Mouse (Mus musculus) stomach, postnatal 0 days (tissue): ENCODE measurements around the gene Fgf11. TPM values are rescaled to one million over a fixed set of nuclear protein-coding genes. Genes with fewer than 3 reads are reported as not detected.

Experiments used
- ATAC-seq: fragments of 200-750 bp; cut with Nextera tagmentation; 2 replicates; pipeline ENCODE4 v1.8.0; 2017; ENCODE audit not compliant: low FRiP score, low TSS enrichment
- DNase-seq: peaks from one replicate; pipeline ENCODE4 v3.0.0-alpha.2; 2016; ENCODE audit warnings: low spot score
- H3K27ac ChIP-seq: fragments of 300-500 bp; sonication (generic); replicated peaks from 2 replicates; pipeline ENCODE4 v1.5.1; 2014; ENCODE audit warnings: mild to moderate bottlenecking, control low read depth
- H3K27me3 ChIP-seq: fragments of 300-500 bp; sonication (generic); 2 replicates; pipeline ENCODE4 v1.6.1; 2014; ENCODE audit warnings: low read length; ENCODE audit not compliant: control insufficient read depth, insufficient read depth
- H3K36me3 ChIP-seq: fragments of 300-500 bp; sonication (generic); 2 replicates; pipeline ENCODE4 v1.6.1; 2014; ENCODE audit warnings: low read length, mixed read lengths; ENCODE audit not compliant: control insufficient read depth, insufficient read depth
- H3K4me1 ChIP-seq: fragments of 300-500 bp; sonication (generic); replicated peaks from 2 replicates; pipeline ENCODE4 v1.6.1; 2014; ENCODE audit warnings: antibody characterized with exemption; ENCODE audit not compliant: control insufficient read depth, insufficient read depth
- H3K4me2 ChIP-seq: fragments of 300-500 bp; sonication (generic); replicated peaks from 2 replicates; pipeline ENCODE4 v1.6.1; 2014; ENCODE audit warnings: low read depth, mild to moderate bottlenecking, control low read depth, moderate library complexity
- H3K4me3 ChIP-seq: fragments of 300-500 bp; sonication (generic); 2 replicates; pipeline ENCODE4 v1.5.1; 2014; ENCODE audit warnings: low read depth, low read length, control low read depth
- H3K9ac ChIP-seq: fragments of 300-500 bp; sonication (generic); 2 replicates; pipeline ENCODE4 v1.6.1; 2014; ENCODE audit warnings: mild to moderate bottlenecking, low read length, control low read depth, mixed read lengths
- H3K9me3 ChIP-seq: fragments of 300-500 bp; sonication (generic); 2 replicates; pipeline ENCODE4 v1.6.1; 2016; ENCODE audit warnings: low read length; ENCODE audit not compliant: control insufficient read depth
- CTCF ChIP-seq: IDR thresholded peaks from 2 replicates; pipeline ENCODE4 v1.5.1; 2016; ENCODE audit warnings: antibody characterized with exemption, low read depth, mild to moderate bottlenecking, moderate library complexity
- EP300 ChIP-seq: optimal IDR thresholded peaks from 2 replicates; pipeline ENCODE3; 2016; ENCODE audit warnings: antibody characterized with exemption
- WGBS: fragments of 180-500 bp; shearing (Covaris S2); extraction: QIAGEN DNeasy Blood & Tissue Kit; methylation state at CpG from one replicate; pipeline ENCODE4 v1.1.7; 2014; 5-methylcytosine and 5-hydroxymethylcytosine counted together
- polyA plus RNA-seq: library from polyadenylated mRNA; unstranded; fragments of >200 nt; fragmentation: Nextera tagmentation; extraction: Ambion mirVana; gene quantifications from 2 replicates; pipeline ENCODE4 v1.2.1, GENCODE M21; 2015

The Fgf11 gene
- 0.67 and 0.90 TPM in 2 replicates for polyA plus RNA-seq

DNA sequence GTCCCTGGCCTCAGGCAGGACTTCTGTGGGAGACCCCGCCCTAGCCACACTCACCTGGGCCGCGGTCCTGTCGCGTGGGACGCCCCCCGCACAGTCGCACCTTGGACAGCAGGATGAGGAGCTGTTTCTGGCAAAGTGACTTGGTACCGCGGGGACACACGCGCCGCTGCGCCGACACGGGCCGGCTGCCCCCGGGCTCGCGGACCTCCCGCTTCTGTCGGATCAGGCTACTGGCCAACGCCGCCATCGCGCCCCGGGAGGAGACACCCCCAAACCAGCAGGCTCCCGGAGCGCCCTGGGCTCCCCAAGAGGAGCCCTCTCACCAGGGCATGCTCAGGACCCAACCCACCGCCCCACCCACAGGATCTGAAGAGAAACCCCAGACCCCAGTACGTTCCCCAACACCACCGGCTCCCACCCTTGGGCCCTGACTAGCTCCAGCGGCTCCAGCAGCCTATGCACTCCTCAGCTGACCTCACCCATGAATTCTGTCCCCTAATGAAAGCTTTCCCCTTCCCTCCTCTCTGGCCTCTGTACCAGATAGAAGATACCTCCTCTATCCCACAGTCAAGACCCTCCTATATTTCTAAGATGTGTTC, at the start of gene Fgf11:
Fgf11 (minus strand) TSS at position 479 of the 599 bp plus-strand sequence.
- Histone ChIP-seq H3K27ac (peak within 1 kb of the TSS; percentile 9; the same call in 1 of the 2 replicates), H3K27me3 (no peaks in the 10 kb centered on the region), H3K9me3 (no peaks in the 10 kb centered on the region), H3K9ac (peak within 1 kb of the TSS; percentile 67), H3K4me1 (peaks cover 4% of the 10 kb centered on the region), H3K4me3 (peak within 1 kb of the TSS; percentile 55), H3K36me3 (no peaks in the 10 kb centered on the region), H3K4me2 (peak within 1 kb of the TSS; percentile 73)
- TF ChIP-seq EP300 (no peak), CTCF (no peak)
- DNase-seq (peak; percentile 41), ATAC-seq (no peak)
- WGBS: 1% methylated on average over 29 of the region's 33 CpGs

DNA sequence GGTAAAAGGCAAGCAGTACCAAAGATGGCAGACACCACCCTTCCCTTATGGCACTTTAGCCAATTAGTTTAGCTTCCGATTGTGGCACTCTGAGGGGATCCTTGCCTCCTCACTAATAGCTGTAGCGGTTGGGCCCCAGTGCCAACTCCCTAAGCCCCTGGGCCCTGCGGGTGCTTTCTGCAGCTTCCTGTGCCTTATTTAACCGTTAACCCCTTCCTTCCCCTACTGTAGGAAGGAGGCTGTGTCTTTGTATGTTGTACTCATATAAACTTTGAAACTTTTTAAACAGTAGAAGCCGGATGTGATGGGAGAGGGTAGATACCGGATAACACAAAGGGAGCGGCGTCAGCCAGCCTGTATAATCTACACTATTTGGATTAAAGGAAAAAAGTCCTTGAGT, 49.1 kb upstream of the Fgf11 start:
- H3K4me2 ChIP-seq: no peak overlapping the region
- peaks cover 25% of the 10 kb centered on the region for H3K36me3 ChIP-seq
- TF ChIP-seq EP300 (no peak), CTCF (no peak)
- no peak for ATAC-seq
- no peak overlapping the region for H3K4me3 ChIP-seq
- H3K9me3 ChIP-seq: no peaks in the 10 kb centered on the region
- H3K4me1 ChIP-seq: no peaks in the 10 kb centered on the region; the same call in 1 of the 2 replicates
- DNase-seq: no peak
- H3K9ac ChIP-seq: no peak overlapping the region
- H3K27ac ChIP-seq: no peak overlapping the region
- WGBS: 66% methylated on average over 8 of the region's 8 CpGs
- no peaks in the 10 kb centered on the region for H3K27me3 ChIP-seq

DNA sequence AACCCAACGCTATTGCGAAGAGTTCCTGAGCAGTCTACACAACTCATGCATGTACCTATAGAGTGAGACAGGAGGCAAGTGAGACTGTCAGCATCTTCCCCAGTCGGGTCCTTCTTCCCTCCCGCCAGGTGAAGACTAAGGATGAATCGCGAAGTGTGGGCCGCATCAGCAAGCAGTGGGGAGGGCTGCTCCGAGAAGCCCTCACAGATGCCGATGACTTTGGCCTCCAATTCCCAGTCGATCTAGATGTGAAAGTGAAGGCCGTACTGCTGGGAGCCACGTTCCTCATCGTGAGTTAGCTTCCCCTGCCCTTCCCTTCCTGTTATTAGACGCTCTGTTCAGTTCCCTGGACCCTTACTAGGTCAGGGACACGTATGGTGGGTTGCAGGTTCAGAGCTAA, 48.2 kb upstream of the Fgf11 start:
- 89% methylated on average over 15 of the region's 15 CpGs for WGBS
- TF ChIP-seq CTCF (no peak), EP300 (no peak)
- no peak overlapping the region for H3K4me2 ChIP-seq
- ATAC-seq (no peak), DNase-seq (no peak)
- no peaks in the 10 kb centered on the region for H3K9me3 ChIP-seq
- H3K27me3 ChIP-seq: no peaks in the 10 kb centered on the region
- H3K4me1 ChIP-seq: no peaks in the 10 kb centered on the region; the same call in none of the 2 replicates
- no peak overlapping the region for H3K27ac ChIP-seq
- H3K9ac ChIP-seq: no peak overlapping the region
- peaks cover 25% of the 10 kb centered on the region for H3K36me3 ChIP-seq
- H3K4me3 ChIP-seq: no peak overlapping the region

DNA sequence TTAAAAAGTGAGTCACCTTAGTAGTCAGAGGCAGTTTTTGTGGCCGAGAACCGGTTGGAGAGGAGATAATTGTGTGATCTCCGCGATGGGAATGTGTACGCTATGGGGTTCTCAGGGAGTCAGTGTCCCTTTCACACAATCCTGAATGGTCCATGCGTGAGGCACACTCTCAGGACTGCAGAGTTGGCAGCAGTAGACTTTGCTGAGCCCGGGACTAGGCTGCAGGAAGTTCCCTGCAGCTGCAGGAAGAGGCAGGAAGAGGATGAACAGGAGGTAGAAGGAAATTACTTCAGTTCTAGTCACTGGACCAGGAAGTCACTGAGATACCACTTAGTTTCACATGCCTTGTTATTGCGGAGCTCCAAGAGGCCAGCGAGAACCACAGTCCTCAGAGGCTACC, 47.5 kb upstream of the Fgf11 start:
- no peak overlapping the region for H3K27ac ChIP-seq
- H3K9ac ChIP-seq: no peak overlapping the region
- 76% methylated on average over 9 of the region's 9 CpGs for WGBS
- no peak overlapping the region for H3K4me2 ChIP-seq
- H3K4me3 ChIP-seq: no peak overlapping the region
- peaks cover 25% of the 10 kb centered on the region for H3K36me3 ChIP-seq
- no peaks in the 10 kb centered on the region for H3K9me3 ChIP-seq
- DNase-seq (no peak), ATAC-seq (no peak)
- no peak for TF ChIP-seq CTCF
- TF ChIP-seq EP300: no peak
- no peaks in the 10 kb centered on the region for H3K27me3 ChIP-seq
- H3K4me1 ChIP-seq: no peaks in the 10 kb centered on the region; the same call in none of the 2 replicates

DNA sequence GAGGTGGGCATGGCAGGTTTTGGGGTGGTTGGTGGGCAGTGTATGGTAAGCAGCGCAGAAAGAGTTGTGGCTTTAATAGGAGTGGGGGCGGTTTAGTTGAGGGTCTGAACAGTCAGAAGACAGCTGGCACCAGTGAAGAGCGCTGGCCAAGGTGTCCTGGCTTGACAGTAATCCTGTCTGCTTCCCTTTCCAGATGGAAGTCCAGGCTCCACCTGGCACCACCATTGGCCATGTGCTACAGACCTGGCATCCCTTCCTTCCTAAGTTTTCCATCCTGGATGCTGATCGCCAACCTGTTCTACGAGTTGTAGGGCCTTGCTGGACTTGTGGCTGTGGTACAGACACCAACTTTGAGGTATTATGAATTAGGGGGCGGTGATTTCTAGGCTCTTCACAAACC, 46.4 kb upstream of the Fgf11 start:
- 93% methylated on average over 6 of the region's 6 CpGs for WGBS
- DNase-seq (no peak), ATAC-seq (no peak)
- peaks cover 25% of the 10 kb centered on the region for H3K36me3 ChIP-seq
- peak overlapping the region; percentile 83 for H3K4me2 ChIP-seq
- H3K27me3 ChIP-seq: no peaks in the 10 kb centered on the region
- no peak overlapping the region for H3K27ac ChIP-seq
- no peak overlapping the region; the same call in 1 of the 2 replicates for H3K4me3 ChIP-seq
- no peak for TF ChIP-seq EP300
- TF ChIP-seq CTCF: no peak
- no peak overlapping the region for H3K9ac ChIP-seq
- H3K9me3 ChIP-seq: no peaks in the 10 kb centered on the region
- H3K4me1 ChIP-seq: no peaks in the 10 kb centered on the region; the same call in none of the 2 replicates
